Mouse (Mus musculus) right cerebral cortex, postnatal 4 days (tissue): ENCODE measurements at regions not wholly inside any gene's neighbourhood (a gene's known extent, or its start where the extent isn't known, plus 50 kb on each side); places are given as distances from the start of the nearest gene placed in this dataset.

Experiments used
- DNase-seq: peaks from one replicate; pipeline ENCODE4 v3.0.0-alpha.2; 2022

DNA sequence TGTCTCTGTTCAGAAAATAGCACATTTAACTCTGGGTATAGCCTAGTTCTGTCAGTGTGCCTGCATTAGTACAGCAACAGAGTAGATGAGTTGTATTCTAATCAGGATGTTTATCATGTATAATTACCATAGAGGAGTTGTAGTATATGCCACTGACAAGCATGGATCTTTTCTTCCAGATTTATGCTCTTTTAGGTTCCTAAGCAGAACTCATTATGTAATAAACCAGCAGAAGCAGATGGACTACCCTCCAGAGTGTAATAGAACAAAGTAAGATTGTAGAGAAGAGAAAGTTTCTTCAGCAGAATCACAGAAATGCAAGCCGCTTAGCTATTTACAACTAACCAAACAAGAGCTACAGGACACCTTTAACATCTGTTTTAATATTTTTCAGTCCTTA lies 517.2 kb upstream of the Epha5 start:
- no peak for DNase-seq

DNA sequence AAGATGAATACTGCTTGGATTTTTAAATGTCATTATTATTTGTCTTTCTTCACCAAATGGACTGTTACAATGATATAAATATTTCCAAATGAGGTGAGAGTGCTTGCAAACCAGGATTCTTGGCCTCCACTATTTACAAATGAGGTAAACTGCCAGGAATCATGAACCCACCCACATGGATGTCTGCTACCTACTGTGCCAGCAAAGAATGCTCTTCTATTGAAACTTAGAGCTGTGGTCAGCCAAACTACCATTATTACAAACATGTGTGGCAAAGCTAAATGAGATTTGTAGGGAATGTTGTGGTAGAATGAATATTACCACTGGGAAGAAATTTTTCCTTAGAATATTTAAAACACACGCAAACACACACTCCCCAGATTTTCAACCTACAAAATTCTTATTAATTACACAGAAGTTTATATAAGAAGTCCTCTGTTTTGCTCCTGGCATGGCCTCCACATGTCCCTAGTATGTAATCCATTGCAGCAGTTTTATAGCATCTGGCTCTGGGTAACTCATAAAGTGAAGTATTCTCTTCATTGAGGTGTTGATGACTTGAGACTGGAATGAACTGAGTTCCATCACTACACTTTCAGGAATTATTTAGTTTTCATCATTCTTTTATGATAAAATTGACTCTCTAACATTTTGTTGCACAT lies 500.6 kb upstream of the Epha5 start:
- DNase-seq, result no peak

DNA sequence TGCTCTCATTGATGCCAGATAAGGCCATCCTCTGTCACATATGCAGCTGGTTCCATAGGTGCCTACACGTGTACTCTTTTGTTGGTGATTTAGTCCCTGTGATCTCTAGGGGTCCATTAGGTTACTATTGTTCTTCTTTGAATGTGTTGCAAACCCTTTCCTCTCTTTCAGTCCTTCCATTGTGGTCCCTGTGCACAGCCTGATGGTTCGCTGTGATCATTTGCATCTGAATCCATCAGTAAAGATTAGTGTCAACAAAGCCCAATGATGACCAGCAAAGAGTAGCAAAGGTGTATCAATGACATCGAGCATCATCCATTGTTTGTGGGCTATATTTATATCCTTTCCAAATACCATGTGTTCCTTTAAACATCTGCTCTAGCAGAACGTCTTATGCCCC lies 484.5 kb upstream of the Epha5 start:
- no peak for DNase-seq

DNA sequence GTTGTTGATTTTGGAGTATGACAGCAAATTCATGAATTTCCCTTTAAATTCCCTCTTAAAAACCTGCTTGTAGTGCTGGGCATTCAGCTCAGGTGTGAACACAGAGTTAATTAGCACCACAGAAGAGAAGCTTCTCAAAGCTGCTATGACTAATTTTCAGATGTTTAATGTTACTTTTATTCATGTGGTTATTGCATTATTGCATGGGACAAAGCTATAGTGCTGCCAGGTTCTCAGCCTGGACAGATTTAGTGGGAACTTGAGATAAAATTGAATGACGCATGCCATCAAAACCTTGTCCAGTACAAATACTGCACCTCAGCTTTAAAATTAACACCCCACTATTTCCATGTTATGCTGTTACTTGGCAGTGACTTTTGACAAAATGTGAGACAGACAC lies 480.4 kb upstream of the Epha5 start:
- DNase-seq, result no peak

DNA sequence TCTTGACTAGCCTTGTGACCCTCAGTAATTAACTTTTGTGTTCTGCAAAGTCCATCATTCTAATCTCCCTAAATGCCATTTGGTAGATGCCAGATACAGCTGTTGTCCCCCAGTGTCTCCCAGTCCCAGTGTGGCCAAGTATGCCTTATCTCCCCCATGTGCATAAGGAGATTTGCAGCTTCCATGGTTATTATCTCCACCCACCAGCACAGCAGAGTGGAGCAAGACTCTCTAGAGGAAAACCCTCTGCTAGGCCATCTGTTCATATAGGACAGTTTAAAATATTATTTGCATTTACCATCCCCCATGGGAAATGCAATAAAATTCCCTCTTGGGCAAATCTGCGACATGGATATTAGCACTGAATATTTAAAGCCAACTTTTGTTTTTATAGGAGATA lies 436.4 kb upstream of the Epha5 start:
- DNase-seq, result no peak

DNA sequence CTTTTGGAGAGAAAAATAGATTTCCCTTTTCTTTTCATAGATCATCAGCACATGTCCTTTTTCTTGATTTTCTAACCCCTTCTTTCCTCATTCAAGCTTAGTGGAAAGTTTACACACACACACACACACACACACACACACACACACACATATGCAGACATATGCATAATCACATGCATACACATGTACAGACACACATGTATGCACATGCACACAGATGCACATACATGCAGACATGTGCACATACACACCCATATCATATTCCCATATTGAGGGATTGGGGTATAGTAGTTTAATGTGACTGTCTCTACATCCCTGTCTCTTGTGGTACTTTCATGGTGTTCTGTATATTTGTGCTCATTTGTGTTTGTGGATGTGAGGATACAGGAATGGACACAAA lies 432.0 kb upstream of the Epha5 start:
- no peak for DNase-seq

DNA sequence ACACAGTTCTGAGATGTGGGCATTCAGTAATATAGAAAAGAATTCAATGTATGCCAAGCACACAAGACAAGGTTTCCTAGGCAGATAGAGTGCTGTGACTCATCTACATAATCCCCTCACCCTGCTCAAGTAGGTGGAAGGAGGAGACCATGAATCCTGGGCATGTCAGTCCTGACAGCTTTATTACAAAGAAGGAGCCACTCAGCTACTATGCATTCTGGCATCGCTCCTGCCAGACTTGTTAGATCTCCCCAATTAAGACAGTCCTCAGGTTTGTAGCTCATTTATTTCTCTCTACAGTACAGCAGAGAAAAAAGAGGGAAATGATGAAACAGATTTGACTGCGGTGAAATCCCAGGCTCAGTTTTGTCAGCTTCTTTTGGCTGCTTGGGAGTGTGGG lies 431.6 kb upstream of the Epha5 start:
- peak; percentile 26 for DNase-seq

DNA sequence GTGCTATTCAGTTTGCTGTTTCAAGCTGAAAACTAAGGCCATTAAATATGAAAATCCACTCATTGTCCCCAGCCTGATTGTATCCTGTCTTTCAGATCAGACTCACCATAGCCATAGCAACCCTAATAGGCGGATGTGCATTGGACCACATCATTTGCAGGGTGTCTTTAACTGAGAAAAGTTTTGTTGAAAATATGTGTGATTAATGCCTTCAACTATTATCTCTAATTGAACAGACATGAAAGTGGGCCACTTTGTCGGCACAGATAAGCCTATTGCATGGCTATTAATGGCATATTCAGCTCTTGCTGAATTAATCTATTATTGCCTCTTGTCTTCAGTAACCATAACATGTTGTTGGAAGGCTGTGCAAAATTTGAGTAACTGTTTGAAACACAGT lies 394.3 kb upstream of the Epha5 start:
- DNase-seq, result no peak

DNA sequence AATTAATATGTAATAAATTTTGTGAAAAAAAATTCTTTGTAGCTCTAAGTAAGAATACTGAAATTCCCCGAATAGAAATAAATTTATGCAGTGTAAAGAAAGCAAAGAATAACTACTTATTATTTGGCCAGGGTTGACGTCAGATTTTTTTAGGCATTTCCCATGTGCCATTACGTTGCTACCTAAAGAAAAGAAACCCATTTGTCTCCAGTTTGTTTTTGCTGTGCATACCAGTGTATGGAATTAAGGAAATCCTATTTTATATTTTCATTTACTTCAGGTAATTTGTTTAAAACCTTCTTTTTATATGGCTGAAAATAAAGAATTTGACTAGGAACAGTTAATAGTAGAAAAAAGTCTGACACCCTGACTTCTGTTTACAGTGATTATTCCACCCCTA lies 393.7 kb upstream of the Epha5 start:
- DNase-seq, result no peak

DNA sequence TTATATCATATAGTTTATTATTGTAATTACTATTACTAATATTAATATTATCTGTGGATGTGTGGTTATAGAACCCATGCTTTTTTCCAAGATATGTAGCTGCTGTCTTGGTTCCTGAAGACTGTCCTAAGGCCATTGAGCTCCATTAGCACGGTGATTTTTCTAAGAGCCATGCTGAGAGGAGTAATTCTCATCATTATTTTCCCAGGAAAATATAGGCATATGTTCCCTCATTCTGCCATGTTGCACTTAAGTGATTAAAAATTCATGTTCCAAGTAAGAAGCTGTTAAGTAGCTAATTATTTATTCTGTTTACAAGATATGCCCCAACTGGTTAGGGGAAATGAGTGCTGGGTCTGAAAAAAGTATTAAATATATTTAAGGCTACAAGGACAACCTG lies 345.4 kb upstream of the Epha5 start:
- DNase-seq, result no peak

DNA sequence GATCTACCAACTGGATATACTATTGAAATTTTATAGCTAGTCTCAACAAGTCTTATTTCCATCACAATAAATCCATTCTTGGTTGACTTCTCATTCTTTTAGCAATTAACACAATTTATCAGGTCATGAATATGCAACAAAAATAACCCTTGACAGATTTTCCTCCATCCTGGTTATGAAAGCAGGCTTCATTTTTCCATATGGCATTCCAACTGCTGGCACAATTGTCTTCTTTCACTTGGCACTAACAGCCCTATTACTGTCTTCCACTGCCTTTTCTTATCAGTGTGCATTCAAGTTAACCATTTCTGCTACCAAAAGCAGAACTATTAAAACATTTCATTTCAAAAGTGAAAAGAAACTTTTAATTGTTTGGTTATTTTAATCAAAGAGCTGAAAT lies 334.9 kb upstream of the Epha5 start:
- DNase-seq, result no peak

DNA sequence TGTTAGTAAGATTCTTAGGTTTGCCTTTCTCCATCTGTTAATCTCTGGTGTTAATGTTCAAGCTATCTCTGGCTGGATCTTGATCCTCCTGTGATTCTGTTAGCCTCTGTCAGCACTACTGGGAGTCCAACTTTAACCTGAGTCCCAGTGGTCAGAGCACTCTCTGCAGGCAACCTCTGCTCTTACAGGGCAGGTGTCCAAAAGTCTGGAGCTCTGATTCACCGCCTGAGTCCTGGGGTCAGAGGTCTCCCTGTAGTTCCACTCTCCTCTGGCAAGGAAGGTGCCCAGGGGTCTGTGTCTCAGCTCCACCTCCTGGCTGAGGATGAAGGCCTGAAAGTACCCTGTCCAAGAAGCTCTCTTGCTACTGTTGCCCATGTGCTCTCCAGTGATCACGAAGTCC lies 288.3 kb upstream of the Epha5 start:
- no peak for DNase-seq

DNA sequence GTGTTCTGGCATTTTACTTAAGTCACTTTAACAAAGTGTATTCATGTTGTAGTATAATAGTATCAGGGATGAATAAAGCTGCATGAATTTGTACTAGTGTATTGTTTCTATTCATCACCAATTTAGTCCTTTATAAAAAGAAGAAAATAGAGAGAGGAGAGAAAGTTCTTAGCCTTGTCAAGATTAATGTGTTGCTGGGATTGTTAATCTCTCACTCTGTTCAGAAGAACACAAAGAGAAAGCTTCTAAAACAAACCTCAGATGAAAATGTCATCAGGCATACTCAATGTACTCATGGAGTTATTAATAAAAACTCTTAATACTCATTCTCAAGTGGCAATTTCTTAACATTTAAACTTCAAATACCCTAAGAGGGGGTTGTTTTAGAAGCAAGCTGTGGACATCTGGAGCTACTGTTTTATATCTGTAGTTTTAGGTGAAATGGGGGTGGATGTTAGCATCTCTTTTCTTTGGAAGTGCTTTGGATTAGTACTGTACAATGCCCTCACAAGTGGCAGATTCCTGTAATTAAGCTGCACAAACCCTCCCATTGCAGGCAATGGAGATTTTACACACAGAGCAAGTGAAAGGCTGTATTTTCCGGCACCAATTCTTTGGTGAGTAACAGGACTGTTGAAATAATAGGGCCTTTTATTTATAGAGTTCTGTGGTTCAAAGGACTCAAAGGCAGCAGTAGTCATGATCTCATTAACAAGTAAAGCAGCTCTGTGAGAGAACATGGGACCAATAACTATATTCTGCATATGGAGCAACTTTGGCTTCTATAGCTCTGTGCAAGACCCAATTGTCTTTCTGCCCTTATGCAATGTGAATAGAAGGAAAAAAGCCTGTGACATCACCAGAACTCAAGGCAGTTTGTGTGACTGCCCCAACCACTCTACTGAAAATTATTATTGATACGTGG lies 273.4 kb upstream of the Epha5 start:
- no peak for DNase-seq

DNA sequence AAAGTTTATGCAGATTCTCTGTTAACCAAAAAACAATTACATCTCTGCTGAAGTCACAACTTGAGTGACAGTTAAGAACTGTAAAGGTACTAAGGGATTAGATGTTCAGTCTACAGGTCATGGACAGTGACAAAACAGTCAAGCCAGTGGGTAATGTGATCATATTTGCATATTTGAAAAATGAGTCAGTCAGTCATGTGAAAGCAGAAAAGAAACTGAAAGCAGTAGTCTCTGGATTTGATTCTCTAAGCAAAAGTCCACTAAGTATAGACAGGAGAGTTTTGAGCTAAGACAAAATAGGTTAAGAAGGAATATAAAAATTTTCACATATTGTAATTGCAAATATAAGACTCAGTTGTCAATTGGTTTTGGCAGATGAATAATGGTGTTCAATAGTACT lies 270.4 kb upstream of the Epha5 start:
- DNase-seq, result no peak

DNA sequence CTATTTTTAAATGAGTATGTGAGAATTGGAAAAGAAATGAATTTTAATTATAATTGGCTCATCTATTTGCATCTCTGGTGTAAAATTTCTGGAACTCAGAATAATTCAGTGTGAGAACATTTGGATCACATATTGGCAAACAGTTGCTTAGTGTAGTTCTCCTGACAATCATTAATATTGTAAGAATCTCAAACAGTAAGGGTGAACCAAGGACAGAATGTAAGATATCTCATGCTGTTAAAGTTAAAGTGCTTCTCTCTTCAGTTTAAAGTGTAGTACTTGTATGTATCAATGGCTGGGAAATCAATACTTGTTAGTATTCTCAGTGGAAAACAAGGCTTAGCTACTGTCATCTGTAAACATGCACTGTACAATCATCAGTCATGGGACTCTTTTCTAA lies 238.0 kb upstream of the Epha5 start:
- no peak for DNase-seq

DNA sequence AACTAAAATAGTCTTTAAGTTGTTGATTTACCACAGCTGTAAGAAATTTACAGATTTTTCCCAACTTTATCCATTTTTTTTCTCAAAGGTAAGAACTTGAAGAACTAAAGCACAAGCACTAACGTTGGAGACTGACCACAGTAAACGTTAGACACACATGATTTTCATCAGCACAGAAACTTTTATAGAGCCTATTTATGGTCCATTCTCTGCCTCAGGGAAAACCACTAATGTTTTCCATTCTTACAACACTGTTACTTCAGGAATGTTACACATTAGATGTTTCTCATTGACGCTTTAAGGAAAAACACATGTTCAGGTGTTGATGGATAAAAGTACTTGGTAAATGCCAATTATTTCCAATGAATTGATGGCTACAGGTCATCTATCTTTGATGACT lies 218.3 kb upstream of the Epha5 start:
- no peak for DNase-seq

DNA sequence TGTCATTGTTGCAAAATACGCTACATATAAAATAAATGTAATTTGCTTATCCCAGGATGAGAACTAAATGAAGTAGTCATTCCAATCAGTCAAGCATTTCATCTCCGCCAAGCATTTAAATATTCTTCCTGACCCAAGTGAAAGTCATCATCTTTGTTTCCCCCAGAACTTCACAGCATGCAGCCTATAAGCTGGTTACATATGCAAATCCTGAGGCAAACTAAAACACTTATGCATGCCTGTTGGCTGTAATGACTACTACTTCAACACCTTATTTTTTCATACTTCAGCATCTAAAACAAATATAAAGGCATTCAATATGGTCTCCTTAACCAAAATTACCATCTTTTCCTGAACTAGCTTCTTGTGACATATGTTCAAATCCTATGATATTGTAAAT lies 215.7 kb upstream of the Epha5 start:
- DNase-seq, result no peak

DNA sequence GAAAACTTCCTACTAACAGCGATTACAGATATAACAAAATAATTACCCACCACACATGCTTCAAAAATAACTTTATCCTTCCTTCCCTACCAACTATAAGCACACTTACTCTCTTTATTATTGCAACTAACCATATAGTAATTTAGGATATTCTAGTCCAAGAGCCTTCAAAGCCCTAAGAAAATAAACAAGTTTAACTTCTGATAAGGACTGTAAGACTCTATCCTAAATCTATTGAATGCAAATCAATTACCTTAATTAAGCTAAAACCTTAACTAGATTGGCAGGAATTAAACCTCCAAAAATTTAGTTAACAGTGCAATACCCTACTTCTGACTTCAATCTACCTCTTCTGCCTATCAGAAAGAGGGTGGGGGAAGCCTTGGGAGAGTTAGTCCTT lies 201.0 kb upstream of the Epha5 start:
- no peak for DNase-seq

DNA sequence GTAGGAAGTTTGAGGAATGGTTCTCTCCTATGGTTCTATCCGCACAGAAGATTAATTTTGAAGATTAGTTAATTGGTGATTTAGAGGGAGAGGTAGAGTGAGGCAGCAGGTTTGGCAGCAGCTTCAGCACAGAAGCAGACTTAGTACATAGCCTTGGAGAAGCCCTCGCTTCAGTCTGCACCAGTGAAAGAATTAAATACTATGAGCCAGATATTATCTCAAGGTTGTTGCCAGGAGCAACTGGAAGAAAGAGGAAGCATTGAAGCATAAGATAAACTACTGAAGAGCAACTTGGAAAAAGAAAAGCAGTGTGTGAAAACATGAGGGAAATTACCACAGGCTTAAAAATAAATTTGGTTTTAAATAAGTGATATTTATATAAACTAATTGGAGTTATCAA lies 191.5 kb upstream of the Epha5 start:
- DNase-seq, result no peak

DNA sequence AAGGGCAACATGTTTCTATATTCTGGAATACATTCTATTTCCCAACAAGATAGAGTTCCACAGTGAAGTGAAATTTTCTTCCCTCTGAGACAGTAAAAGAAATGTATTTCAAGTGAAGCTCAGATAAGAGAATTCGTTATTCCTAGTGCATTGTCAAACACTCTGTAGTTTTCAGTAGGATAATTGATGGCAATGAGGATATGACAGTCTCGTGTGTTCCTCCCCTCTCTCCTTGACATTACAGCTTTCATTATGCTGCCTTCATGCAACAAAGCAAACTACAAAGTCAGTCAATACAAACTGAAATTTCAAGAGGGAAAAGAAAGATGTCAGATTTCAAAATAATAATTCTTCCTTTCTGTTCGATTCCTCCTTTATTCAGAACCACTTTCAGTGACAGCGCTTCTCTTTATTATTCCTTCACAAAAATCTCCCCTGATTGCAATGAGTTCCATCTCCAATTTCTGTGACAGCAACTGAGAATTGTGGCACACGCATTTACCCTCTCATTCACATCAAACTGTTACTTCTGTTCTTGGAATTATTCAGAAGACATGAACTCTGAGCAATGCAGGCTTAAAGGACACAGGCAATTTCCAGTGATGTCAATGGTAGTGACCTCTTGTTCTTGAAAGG lies 148.2 kb upstream of the Epha5 start:
- DNase-seq, result no peak

DNA sequence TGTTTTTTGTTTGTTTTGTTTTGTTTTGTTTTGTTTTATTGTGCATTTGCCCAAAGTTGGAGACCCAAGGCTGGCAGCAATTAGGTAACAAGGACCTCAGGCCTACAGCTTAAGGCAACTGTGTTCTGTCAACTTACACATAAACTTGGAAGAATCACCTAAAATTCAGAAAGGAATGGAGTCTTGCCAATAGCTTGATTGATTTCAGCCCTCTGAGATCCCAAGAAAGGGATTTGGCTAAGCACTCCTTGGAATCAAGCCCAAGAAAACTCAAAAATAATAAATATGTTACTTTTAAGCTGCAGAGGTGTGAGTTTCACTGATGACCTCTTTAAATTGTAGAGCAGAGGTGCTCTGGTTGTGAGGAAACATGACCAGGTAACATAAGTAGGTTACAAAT lies 102.7 kb upstream of the Epha5 start:
- no peak for DNase-seq

DNA sequence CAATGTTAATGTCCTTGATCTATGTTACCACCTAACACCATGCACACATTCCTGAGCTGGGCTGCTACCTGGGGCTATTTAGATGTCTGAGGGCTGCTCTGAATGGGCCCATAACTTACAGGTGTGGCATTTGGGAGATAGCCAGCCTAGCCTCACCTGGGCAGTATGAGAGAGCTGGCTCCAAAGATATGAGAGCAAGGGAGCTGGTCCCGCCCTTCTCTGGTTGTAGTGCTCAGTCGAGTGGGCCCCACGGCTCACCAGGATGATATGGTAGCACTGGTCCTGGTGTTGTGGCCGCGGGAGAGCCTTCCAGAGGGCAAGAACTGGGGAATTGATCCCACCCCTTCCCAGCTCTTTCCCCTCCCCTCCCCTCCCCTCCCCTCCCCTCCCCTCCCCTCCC lies 93.0 kb upstream of the Epha5 start:
- no peak for DNase-seq

DNA sequence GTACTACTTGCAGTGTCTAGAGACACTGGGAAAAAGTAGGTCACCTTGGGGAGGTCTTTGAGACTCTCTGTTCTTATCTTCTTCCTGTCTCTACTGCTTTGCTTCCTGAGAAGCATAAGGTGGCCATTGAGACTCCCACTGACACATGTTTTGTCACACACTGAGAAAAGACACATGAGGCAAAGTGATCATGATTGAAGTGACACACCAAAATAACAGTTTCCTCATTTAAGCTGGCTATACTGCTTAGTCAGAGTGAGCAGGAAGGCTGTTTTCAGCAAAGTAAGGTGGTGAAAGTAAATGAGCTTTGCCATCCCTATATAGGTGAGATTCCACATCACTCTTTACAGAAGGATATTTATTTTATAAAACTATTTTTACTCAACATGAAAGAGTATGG lies 63.8 kb upstream of the Epha5 start:
- no peak for DNase-seq
